28 mouse cellular contexts compared by ENCODE assay signal in the genomic region with DNA sequence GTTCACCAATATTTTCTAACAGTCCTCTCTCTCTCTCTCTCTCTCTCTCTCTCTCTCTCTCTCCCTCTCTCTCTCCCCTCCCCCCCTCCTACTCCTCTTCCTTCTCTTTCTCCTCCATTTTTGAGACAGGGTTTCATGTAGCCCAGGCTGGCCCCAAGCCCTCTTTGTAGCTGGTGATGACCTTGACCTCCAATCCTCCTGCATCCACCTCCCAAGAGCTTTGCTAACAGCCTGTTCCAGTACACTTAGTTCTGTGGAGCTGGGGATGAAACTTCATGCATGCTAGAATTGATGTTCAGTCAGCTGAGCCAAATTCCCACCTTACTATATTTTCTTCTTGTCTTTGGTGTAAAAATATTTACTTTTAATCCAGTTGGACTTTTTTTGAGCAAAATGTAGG. TPM values are rescaled to one million over a fixed set of nuclear protein-coding genes. Genes with fewer than 3 reads are reported as not detected.
DNase-seq lines count a peak whose midpoint lies in the region; ATAC-seq and TF ChIP-seq lines count a peak whose summit lies in the region.
"Had no signal": no experiment of that assay in that cellular context is flagged by ENCODE, and none has a peak within 500 bp of the region (broad histone marks: within the 10 kb centered on the region; RNA-seq: fewer than 3 reads in every experiment).

No protein-coding gene starts in this region.

- H3K9me3 ChIP-seq in forebrain, postnatal 0 days (ENCODE audit: low read length), result no peaks in the 10 kb centered on the region
- no peaks in the 10 kb centered on the region for H3K9me3 ChIP-seq in forebrain, embryonic 10.5 days
- no peaks in the 10 kb centered on the region for H3K9me3 ChIP-seq in hindbrain, embryonic 15.5 days
- no peaks in the 10 kb centered on the region for H3K9me3 ChIP-seq in hindbrain, embryonic 12.5 days (replicated peaks)
- H3K9me3 ChIP-seq in liver, postnatal 0 days (ENCODE audit: low read length), result no peaks in the 10 kb centered on the region
- no peaks in the 10 kb centered on the region for H3K9me3 ChIP-seq in hindbrain, embryonic 16.5 days (ENCODE audit: control insufficient read depth, low read length)
- H3K9me3 ChIP-seq: embryonic facial prominence, embryonic 10.5 days; embryonic facial prominence, embryonic 13.5 days; forebrain, embryonic 13.5 days; heart, embryonic 10.5 days; heart, embryonic 13.5 days; intestine, embryonic 15.5 days had no signal

- H3K4me2 ChIP-seq in forebrain, postnatal 0 days (ENCODE audit: low read depth), result no peak overlapping the region
- H3K4me2 ChIP-seq in hindbrain, embryonic 15.5 days, result peak overlapping the region; percentile 42
- no peak overlapping the region for H3K4me2 ChIP-seq in hindbrain, embryonic 12.5 days (replicated peaks)
- H3K4me2 ChIP-seq in liver, postnatal 0 days (ENCODE audit: low read depth, low read length), result peak overlapping the region; percentile 66
- peak overlapping the region; percentile 35; the same call in 1 of the 2 replicates for H3K4me2 ChIP-seq in hindbrain, embryonic 16.5 days (ENCODE audit: low read length)
- H3K4me2 ChIP-seq: embryonic facial prominence, embryonic 13.5 days; forebrain, embryonic 13.5 days; heart, embryonic 13.5 days; intestine, embryonic 15.5 days had no signal

- H3K9ac ChIP-seq in forebrain, postnatal 0 days, result no peak overlapping the region
- H3K9ac ChIP-seq in hindbrain, embryonic 15.5 days, result no peak overlapping the region
- H3K9ac ChIP-seq in hindbrain, embryonic 12.5 days, result no peak overlapping the region
- H3K9ac ChIP-seq in liver, postnatal 0 days (replicated peaks), result peak overlapping the region; percentile 71; the same call in 1 of the 2 replicates
- no peak overlapping the region for H3K9ac ChIP-seq in hindbrain, embryonic 16.5 days (ENCODE audit: low read depth, low read length)
- H3K9ac ChIP-seq: embryonic facial prominence, embryonic 13.5 days; forebrain, embryonic 13.5 days; heart, embryonic 13.5 days; intestine, embryonic 15.5 days had no signal

- H3K27me3 ChIP-seq in forebrain, postnatal 0 days (ENCODE audit: insufficient read depth, low read length), result no peaks in the 10 kb centered on the region
- peaks cover 29% of the 10 kb centered on the region for H3K27me3 ChIP-seq in forebrain, embryonic 10.5 days (ENCODE audit: poor library complexity, severe bottlenecking)
- no peaks in the 10 kb centered on the region for H3K27me3 ChIP-seq in hindbrain, embryonic 15.5 days
- H3K27me3 ChIP-seq in hindbrain, embryonic 12.5 days, result no peaks in the 10 kb centered on the region
- no peaks in the 10 kb centered on the region for H3K27me3 ChIP-seq in liver, postnatal 0 days (ENCODE audit: insufficient read depth, low read length)
- H3K27me3 ChIP-seq in hindbrain, embryonic 16.5 days (replicated peaks; ENCODE audit: control insufficient read depth, insufficient read depth, low read length), result no peaks in the 10 kb centered on the region
- H3K27me3 ChIP-seq: embryonic facial prominence, embryonic 13.5 days; intestine, embryonic 15.5 days had no signal

- no peaks in the 10 kb centered on the region for H3K36me3 ChIP-seq in forebrain, postnatal 0 days (ENCODE audit: insufficient read depth)
- H3K36me3 ChIP-seq in forebrain, embryonic 10.5 days (replicated peaks), result no peaks in the 10 kb centered on the region
- no peaks in the 10 kb centered on the region for H3K36me3 ChIP-seq in hindbrain, embryonic 15.5 days
- no peaks in the 10 kb centered on the region for H3K36me3 ChIP-seq in hindbrain, embryonic 12.5 days
- no peaks in the 10 kb centered on the region for H3K36me3 ChIP-seq in liver, postnatal 0 days (replicated peaks; ENCODE audit: insufficient read depth, low read length)
- no peaks in the 10 kb centered on the region for H3K36me3 ChIP-seq in hindbrain, embryonic 16.5 days (ENCODE audit: control insufficient read depth, insufficient read depth, low read length)
- H3K36me3 ChIP-seq: embryonic facial prominence, embryonic 10.5 days; embryonic facial prominence, embryonic 13.5 days; heart, embryonic 10.5 days; heart, embryonic 13.5 days; intestine, embryonic 15.5 days had no signal

- no peak for TF ChIP-seq CTCF in forebrain, postnatal 0 days (IDR thresholded peaks at IDR 0.05; ENCODE audit: low read depth)
- no peak for TF ChIP-seq CTCF in liver, postnatal 0 days (IDR thresholded peaks at IDR 0.05; ENCODE audit: low read depth)

- intact Hi-C loops in left cerebral cortex, postnatal 4 days (cut with DNase I), result no loop called here

- H3K4me1 ChIP-seq in forebrain, postnatal 0 days (ENCODE audit: insufficient read depth), result no peaks in the 10 kb centered on the region
- peaks cover 20% of the 10 kb centered on the region for H3K4me1 ChIP-seq in forebrain, embryonic 10.5 days
- 0 out of 2 replicates have a peak, but pooled peaks cover 4% of the 10 kb centered on the region for H3K4me1 ChIP-seq in hindbrain, embryonic 15.5 days (replicated peaks)
- no peaks in the 10 kb centered on the region for H3K4me1 ChIP-seq in hindbrain, embryonic 12.5 days
- peaks cover 11% of the 10 kb centered on the region for H3K4me1 ChIP-seq in liver, postnatal 0 days (ENCODE audit: insufficient read depth)
- no peaks in the 10 kb centered on the region for H3K4me1 ChIP-seq in hindbrain, embryonic 16.5 days (ENCODE audit: control insufficient read depth, insufficient read depth, low read depth, low read length)
- H3K4me1 ChIP-seq: embryonic facial prominence, embryonic 13.5 days; forebrain, embryonic 13.5 days had no signal

- DNase-seq in forebrain, postnatal 0 days, result no peak
- DNase-seq in forebrain, embryonic 10.5 days (ENCODE audit: extremely low spot score, low spot score), result no peak
- DNase-seq in liver, postnatal 0 days, result no peak
- no peak for DNase-seq in liver
- DNase-seq in left cerebral cortex, postnatal 4 days, result no peak
- DNase-seq: adrenal gland, adult 8-10 months; adrenal gland, postnatal 25 days; cerebellum, adult 11-12 months; cerebellum, adult 8-10 months; cerebellum, postnatal 10 days; cerebellum, postnatal 36 days; embryo, embryonic 11 days; gastrocnemius, postnatal 36 days; heart, adult 2 months; heart, postnatal 14 days; heart, postnatal 4 days had no signal

- TF ChIP-seq EP300 in liver, postnatal 0 days (IDR thresholded peaks at IDR 0.05; ENCODE audit: low read depth), result peak; percentile 31; the same call in 1 of the 2 replicates

- H3K27ac ChIP-seq in forebrain, postnatal 0 days (ENCODE audit: low read depth, low read length), result no peak overlapping the region
- no peak overlapping the region for H3K27ac ChIP-seq in forebrain, embryonic 10.5 days
- H3K27ac ChIP-seq in hindbrain, embryonic 15.5 days (replicated peaks), result no peak overlapping the region
- H3K27ac ChIP-seq in hindbrain, embryonic 12.5 days, result no peak overlapping the region
- peak overlapping the region; percentile 70 for H3K27ac ChIP-seq in liver, postnatal 0 days (ENCODE audit: low read depth)
- no peak overlapping the region for H3K27ac ChIP-seq in hindbrain, embryonic 16.5 days (ENCODE audit: low read depth, low read length)
- H3K27ac ChIP-seq: embryonic facial prominence, embryonic 10.5 days; embryonic facial prominence, embryonic 13.5 days; forebrain, embryonic 13.5 days; heart, adult 2 months; heart, embryonic 10.5 days; heart, embryonic 13.5 days; intestine, embryonic 15.5 days had no signal

- no peak for ATAC-seq in forebrain, postnatal 0 days
- no peak for ATAC-seq in hindbrain, embryonic 15.5 days (ENCODE audit: low FRiP score, low read depth)
- no peak for ATAC-seq in hindbrain, embryonic 12.5 days (ENCODE audit: low FRiP score)
- peak; percentile 11; the same call in 1 of the 2 replicates for ATAC-seq in liver, postnatal 0 days
- no peak for ATAC-seq in hindbrain, embryonic 16.5 days
- ATAC-seq: activated CD4-positive, CD25-positive, alpha-beta regulatory T cell, adult 4 months; forebrain, embryonic 13.5 days; forebrain, embryonic 16.5 days; intestine, embryonic 15.5 days had no signal

- H3K4me3 ChIP-seq in forebrain, postnatal 0 days (ENCODE audit: low read depth, low read length), result peak overlapping the region; percentile 5; the same call in 1 of the 2 replicates
- no peak overlapping the region for H3K4me3 ChIP-seq in forebrain, embryonic 10.5 days
- 0 out of 2 replicates have a peak overlapping the region, but pooled peaks have one; percentile 5 for H3K4me3 ChIP-seq in hindbrain, embryonic 15.5 days
- no peak overlapping the region for H3K4me3 ChIP-seq in hindbrain, embryonic 12.5 days
- H3K4me3 ChIP-seq in liver, postnatal 0 days (ENCODE audit: low read depth, low read length), result peak overlapping the region; percentile 48
- H3K4me3 ChIP-seq in hindbrain, embryonic 16.5 days (ENCODE audit: low read length), result no peak overlapping the region
- H3K4me3 ChIP-seq: embryonic facial prominence, embryonic 10.5 days; embryonic facial prominence, embryonic 13.5 days; erythroblast, embryonic 14.5 days; forebrain, embryonic 13.5 days; heart, adult 2 months; heart, embryonic 10.5 days; heart, embryonic 13.5 days; intestine, embryonic 15.5 days had no signal

RNA-seq across cellular contexts. Expression of a gene that starts 51.3 kb away (rescaled TPM):
- 4.7 and 7.9 TPM in 2 replicates for total RNA-seq in forebrain, postnatal 0 days (2014; rRNA removed)
- 5.1 and 9.4 TPM in 2 replicates for polyA plus RNA-seq in forebrain, postnatal 0 days (2015; fragmentation: Nextera tagmentation; extraction: Ambion mirVana)
- 1.4 and 2.3 TPM in 2 replicates for polyA plus RNA-seq in forebrain, embryonic 10.5 days (2016; fragmentation: Nextera tagmentation; extraction: Ambion mirVana)
- polyA plus RNA-seq in hindbrain, embryonic 15.5 days (2015; fragmentation: Nextera tagmentation; extraction: Ambion mirVana), result 7.6 and 8.5 TPM in 2 replicates
- polyA plus RNA-seq in hindbrain, embryonic 12.5 days (2016; fragmentation: Nextera tagmentation; extraction: Ambion mirVana), result 3.6 TPM in 2 replicates
- polyA plus RNA-seq in liver, postnatal 0 days (2015; fragmentation: Nextera tagmentation; extraction: Ambion mirVana), result 23.2 and 23.4 TPM in 2 replicates
- polyA plus RNA-seq in hindbrain, embryonic 16.5 days (2015; fragmentation: Nextera tagmentation; extraction: Ambion mirVana), result 9.8 and 12.7 TPM in 2 replicates
- total RNA-seq in left cerebral cortex, postnatal 4 days (2021), result 1 to 10 TPM; 4.9 to 5.9 TPM

Comparison
In these comparisons a context has a peak if more than half of its experiments do, and no peak if none do; other contexts are left out.
1. H3K4me2 ChIP-seq: peak in hindbrain, embryonic 15.5 days (single experiment), liver, postnatal 0 days (single experiment) and hindbrain, embryonic 16.5 days (single experiment); none in forebrain, postnatal 0 days (single experiment) and hindbrain, embryonic 12.5 days (single experiment).
2. H3K4me3 ChIP-seq: peak in forebrain, postnatal 0 days (single experiment), hindbrain, embryonic 15.5 days (single experiment) and liver, postnatal 0 days (single experiment); none in forebrain, embryonic 10.5 days (single experiment), hindbrain, embryonic 12.5 days (single experiment) and hindbrain, embryonic 16.5 days (single experiment).